Comparison of ENCODE assay signal across 19 mouse cellular contexts in genomic region chr6:99217155-99217554, GRCm38 (mm10).
DNase-seq lines count a peak whose midpoint lies in the region; ATAC-seq and TF ChIP-seq lines count a peak whose summit lies in the region.
"Had no signal": no experiment of that assay in that cellular context is flagged by ENCODE, and none has a peak within 500 bp of the region (broad histone marks: within the 10 kb centered on the region; RNA-seq: fewer than 3 reads in every experiment).

No protein-coding gene starts in this region.

- no peaks in the 10 kb centered on the region for H3K4me1 ChIP-seq in hindbrain, embryonic 15.5 days (replicated peaks)
- H3K4me1 ChIP-seq in hindbrain, embryonic 13.5 days (replicated peaks), result peaks cover 14% of the 10 kb centered on the region
- H3K4me1 ChIP-seq in midbrain, embryonic 12.5 days, result peaks cover 9% of the 10 kb centered on the region; the same call in 1 of the 2 replicates
- 0 out of 2 replicates have a peak, but pooled peaks cover 2% of the 10 kb centered on the region for H3K4me1 ChIP-seq in midbrain, embryonic 16.5 days (ENCODE audit: control insufficient read depth, insufficient read depth, low read length)
- H3K4me1 ChIP-seq: embryonic facial prominence, embryonic 10.5 days had no signal

- H3K27ac ChIP-seq in hindbrain, embryonic 15.5 days (replicated peaks), result no peak overlapping the region
- H3K27ac ChIP-seq in hindbrain, embryonic 13.5 days, result no peak overlapping the region
- H3K27ac ChIP-seq in midbrain, embryonic 12.5 days (replicated peaks), result 0 out of 2 replicates have a peak overlapping the region, but pooled peaks have one; percentile 30
- H3K27ac ChIP-seq in midbrain, embryonic 16.5 days (ENCODE audit: low read length), result no peak overlapping the region
- H3K27ac ChIP-seq: embryonic facial prominence, embryonic 10.5 days; forebrain, embryonic 10.5 days; heart, embryonic 10.5 days; hindbrain, embryonic 10.5 days had no signal

- no peak overlapping the region for H3ac ChIP-seq in myocyte (ENCODE audit: control insufficient read depth, insufficient read length)

- no peaks in the 10 kb centered on the region for H3K27me3 ChIP-seq in hindbrain, embryonic 15.5 days
- no peaks in the 10 kb centered on the region for H3K27me3 ChIP-seq in hindbrain, embryonic 13.5 days
- H3K27me3 ChIP-seq in midbrain, embryonic 12.5 days, result no peaks in the 10 kb centered on the region
- no peaks in the 10 kb centered on the region for H3K27me3 ChIP-seq in midbrain, embryonic 16.5 days (ENCODE audit: control insufficient read depth, insufficient read depth, low read depth, low read length)
- H3K27me3 ChIP-seq in myocyte (ENCODE audit: control insufficient read depth, insufficient read depth, insufficient read length), result no peaks in the 10 kb centered on the region

- no peak for TF ChIP-seq POLR2A in myocyte (IDR thresholded peaks at IDR 0.05; ENCODE audit: insufficient read length, low read depth)

- no peaks in the 10 kb centered on the region for H3K79me2 ChIP-seq in myocyte (ENCODE audit: control insufficient read depth, insufficient read depth)

- no peak overlapping the region for H3K4me3 ChIP-seq in hindbrain, embryonic 15.5 days
- no peak overlapping the region for H3K4me3 ChIP-seq in hindbrain, embryonic 13.5 days
- H3K4me3 ChIP-seq in midbrain, embryonic 12.5 days, result no peak overlapping the region
- H3K4me3 ChIP-seq in midbrain, embryonic 16.5 days (ENCODE audit: low read depth, low read length), result no peak overlapping the region
- no peak overlapping the region for H3K4me3 ChIP-seq in myocyte
- H3K4me3 ChIP-seq: embryonic facial prominence, embryonic 10.5 days; erythroblast, embryonic 14.5 days; forebrain, embryonic 10.5 days; heart, embryonic 10.5 days; hindbrain, embryonic 10.5 days had no signal

- no peaks in the 10 kb centered on the region for H3K36me3 ChIP-seq in hindbrain, embryonic 15.5 days
- H3K36me3 ChIP-seq in hindbrain, embryonic 13.5 days, result no peaks in the 10 kb centered on the region
- H3K36me3 ChIP-seq in midbrain, embryonic 12.5 days, result no peaks in the 10 kb centered on the region
- no peaks in the 10 kb centered on the region for H3K36me3 ChIP-seq in midbrain, embryonic 16.5 days (ENCODE audit: control insufficient read depth, insufficient read depth, low read length)
- no peaks in the 10 kb centered on the region for H3K36me3 ChIP-seq in myocyte (ENCODE audit: control insufficient read depth, insufficient read depth)
- H3K36me3 ChIP-seq: embryonic facial prominence, embryonic 10.5 days; hindbrain, embryonic 10.5 days had no signal

- no peaks in the 10 kb centered on the region for H3K9me3 ChIP-seq in hindbrain, embryonic 15.5 days
- no peaks in the 10 kb centered on the region for H3K9me3 ChIP-seq in hindbrain, embryonic 13.5 days
- H3K9me3 ChIP-seq in midbrain, embryonic 12.5 days, result no peaks in the 10 kb centered on the region
- H3K9me3 ChIP-seq in midbrain, embryonic 16.5 days (replicated peaks; ENCODE audit: control insufficient read depth, low read length, poor library complexity, severe bottlenecking), result no peaks in the 10 kb centered on the region
- H3K9me3 ChIP-seq: embryonic facial prominence, embryonic 10.5 days; forebrain, embryonic 10.5 days; heart, embryonic 10.5 days; hindbrain, embryonic 10.5 days had no signal

- DNase-seq in thymus, postnatal 14 days, result peak; percentile 21
- no peak for DNase-seq in thymus, adult 18-20 months
- no peak for DNase-seq in spleen, postnatal 4 days (ENCODE audit: low spot score in 2 of 2)
- DNase-seq: adrenal gland, adult 8-10 months; adrenal gland, postnatal 36 days; cerebellum, adult 2 months; gastrocnemius, postnatal 10 days; heart, adult 18-20 months had no signal

- H3K9ac ChIP-seq in hindbrain, embryonic 15.5 days, result no peak overlapping the region
- H3K9ac ChIP-seq in hindbrain, embryonic 13.5 days, result no peak overlapping the region
- H3K9ac ChIP-seq in midbrain, embryonic 12.5 days (replicated peaks), result no peak overlapping the region
- no peak overlapping the region for H3K9ac ChIP-seq in midbrain, embryonic 16.5 days (ENCODE audit: low read depth, low read length)

- peak; percentile 27; the same call in 1 of the 2 replicates for ATAC-seq in hindbrain, embryonic 15.5 days (ENCODE audit: low FRiP score, low read depth)
- no peak for ATAC-seq in hindbrain, embryonic 13.5 days (ENCODE audit: low FRiP score)
- ATAC-seq in midbrain, embryonic 12.5 days (ENCODE audit: low FRiP score, low read depth), result no peak
- no peak for ATAC-seq in midbrain, embryonic 16.5 days
- ATAC-seq: forebrain, embryonic 16.5 days had no signal

- 77% methylated on average over 6 of the region's 7 CpGs for WGBS in hindbrain, embryonic 15.5 days
- 65% methylated on average over 7 of the region's 7 CpGs for WGBS in hindbrain, embryonic 13.5 days
- WGBS in midbrain, embryonic 12.5 days, result 66% methylated on average over 6 of the region's 7 CpGs
- 68% methylated on average over 7 of the region's 7 CpGs for WGBS in midbrain, embryonic 16.5 days

- H3K4me2 ChIP-seq in hindbrain, embryonic 15.5 days, result no peak overlapping the region
- H3K4me2 ChIP-seq in hindbrain, embryonic 13.5 days, result no peak overlapping the region
- H3K4me2 ChIP-seq in midbrain, embryonic 12.5 days (replicated peaks), result no peak overlapping the region
- no peak overlapping the region for H3K4me2 ChIP-seq in midbrain, embryonic 16.5 days (ENCODE audit: low read length)
- H3K4me2 ChIP-seq in myocyte (ENCODE audit: low read depth), result no peak overlapping the region

TF ChIP-seq in myocyte, 11 proteins besides CTCF, POLR2A, EP300 and RAD21:
- peak in 2 of 3 experiments; percentile 5 to 24 for TF ChIP-seq MYOG (IDR thresholded peaks at IDR 0.05; ENCODE audit: control insufficient read depth in 1 of 3, insufficient read depth in 1 of 3, insufficient read length in 2 of 3, low read depth in 2 of 3)
- TF ChIP-seq MYOD1 (IDR thresholded peaks at IDR 0.05; ENCODE audit: control insufficient read depth in 1 of 3, insufficient read length in 2 of 3, low read depth in 2 of 3), result no peak
TF ChIP-seq in myocyte: peak in this region for 1.
